Mouse (Mus musculus) kidney, adult 9 months (tissue): Measurements from ENCODE around the gene Nat8.
"Not testable (repeated sequence)": the region's sequence is repeated elsewhere in the genome, so short reads cannot be mapped to it uniquely, and the experiment has no call there.

Experiments used
- DNase-seq: peaks from one replicate; pipeline ENCODE4 v3.0.0; 2022

Gene Nat8

GRCm38 (mm10) chr6:85831796-85832321 is at the start of gene Nat8:
Gene Nat8 (minus strand): TSS chr6:85832082.
- DNase-seq, result peak; percentile 92

GRCm38 (mm10) chr6:85869006-85869405 is 37.1 kb upstream of the Nat8 start, which contains the start of gene Nat8f2:
Gene Nat8f2 (minus strand): TSS chr6:85869158.
- DNase-seq, result peak; percentile 92

GRCm38 (mm10) chr6:85867726-85868690 is 36.1 kb upstream of the Nat8 start:
- DNase-seq, result peak; percentile 49

GRCm38 (mm10) chr6:85866995-85867394 is 35.1 kb upstream of the Nat8 start:
- DNase-seq, result not testable (repeated sequence)

- DNase-seq, result not testable (repeated sequence)
Observed at GRCm38 (mm10) chr6:85866166-85866565, 34.3 kb upstream of the Nat8 start.

- peak; percentile 84 for DNase-seq
Observed at GRCm38 (mm10) chr6:85864900-85865639, 33.2 kb upstream of the Nat8 start.

- DNase-seq, result no peak
Observed at GRCm38 (mm10) chr6:85863840-85864239, 32.0 kb upstream of the Nat8 start.

- no peak for DNase-seq
Observed at GRCm38 (mm10) chr6:85863136-85863535, 31.3 kb upstream of the Nat8 start.

- DNase-seq, result peak; percentile 79
Observed at GRCm38 (mm10) chr6:85862565-85862964, 30.7 kb upstream of the Nat8 start.

GRCm38 (mm10) chr6:85861247-85861646 is 29.4 kb upstream of the Nat8 start:
- DNase-seq, result no peak

- peak; percentile 89 for DNase-seq
Observed at GRCm38 (mm10) chr6:85856194-85856678, 24.4 kb upstream of the Nat8 start.

- peak; percentile 89 for DNase-seq
Observed at GRCm38 (mm10) chr6:85853481-85853880, 21.6 kb upstream of the Nat8 start.

GRCm38 (mm10) chr6:85851062-85851773 is 19.3 kb upstream of the Nat8 start:
- DNase-seq, result peak; percentile 67

GRCm38 (mm10) chr6:85849240-85849639 is 17.4 kb upstream of the Nat8 start:
- DNase-seq, result no peak

GRCm38 (mm10) chr6:85848140-85848539 is 16.3 kb upstream of the Nat8 start:
- DNase-seq, result no peak

GRCm38 (mm10) chr6:85846921-85847320 is 15.0 kb upstream of the Nat8 start:
- DNase-seq, result no peak

GRCm38 (mm10) chr6:85843677-85844458 is 12.0 kb upstream of the Nat8 start:
- not testable (repeated sequence) for DNase-seq

- no peak for DNase-seq
Observed at GRCm38 (mm10) chr6:85839982-85840381, 8.1 kb upstream of the Nat8 start.

GRCm38 (mm10) chr6:85838674-85839073 is 6.8 kb upstream of the Nat8 start:
- DNase-seq, result no peak

- DNase-seq, result peak; percentile 69
Observed at GRCm38 (mm10) chr6:85837307-85837706, 5.4 kb upstream of the Nat8 start.

- DNase-seq, result peak; percentile 81
Observed at GRCm38 (mm10) chr6:85836827-85837226, 4.9 kb upstream of the Nat8 start.

- DNase-seq, result peak; percentile 66
Observed at GRCm38 (mm10) chr6:85836098-85836497, 4.2 kb upstream of the Nat8 start.
